Mouse (Mus musculus) gastrocnemius, postnatal 25 days (tissue): Measurements from ENCODE around the gene Rnf208. TPM values are rescaled to one million over a fixed set of nuclear protein-coding genes. Genes with fewer than 3 reads are reported as not detected.

Experiments
- DNase-seq: peaks from one replicate; pipeline ENCODE4 v3.0.0; 2022
- total RNA-seq, 2 experiments: library from RNA; stranded (reverse); gene quantifications; 1 replicate in 1 of 2; 2 replicates in 1 of 2; pipeline ENCODE4 v1.2.3; 2021

The Rnf208 gene
- total RNA-seq, 2 experiments from 2014 or later = 0.56 to 0.75 TPM

DNA sequence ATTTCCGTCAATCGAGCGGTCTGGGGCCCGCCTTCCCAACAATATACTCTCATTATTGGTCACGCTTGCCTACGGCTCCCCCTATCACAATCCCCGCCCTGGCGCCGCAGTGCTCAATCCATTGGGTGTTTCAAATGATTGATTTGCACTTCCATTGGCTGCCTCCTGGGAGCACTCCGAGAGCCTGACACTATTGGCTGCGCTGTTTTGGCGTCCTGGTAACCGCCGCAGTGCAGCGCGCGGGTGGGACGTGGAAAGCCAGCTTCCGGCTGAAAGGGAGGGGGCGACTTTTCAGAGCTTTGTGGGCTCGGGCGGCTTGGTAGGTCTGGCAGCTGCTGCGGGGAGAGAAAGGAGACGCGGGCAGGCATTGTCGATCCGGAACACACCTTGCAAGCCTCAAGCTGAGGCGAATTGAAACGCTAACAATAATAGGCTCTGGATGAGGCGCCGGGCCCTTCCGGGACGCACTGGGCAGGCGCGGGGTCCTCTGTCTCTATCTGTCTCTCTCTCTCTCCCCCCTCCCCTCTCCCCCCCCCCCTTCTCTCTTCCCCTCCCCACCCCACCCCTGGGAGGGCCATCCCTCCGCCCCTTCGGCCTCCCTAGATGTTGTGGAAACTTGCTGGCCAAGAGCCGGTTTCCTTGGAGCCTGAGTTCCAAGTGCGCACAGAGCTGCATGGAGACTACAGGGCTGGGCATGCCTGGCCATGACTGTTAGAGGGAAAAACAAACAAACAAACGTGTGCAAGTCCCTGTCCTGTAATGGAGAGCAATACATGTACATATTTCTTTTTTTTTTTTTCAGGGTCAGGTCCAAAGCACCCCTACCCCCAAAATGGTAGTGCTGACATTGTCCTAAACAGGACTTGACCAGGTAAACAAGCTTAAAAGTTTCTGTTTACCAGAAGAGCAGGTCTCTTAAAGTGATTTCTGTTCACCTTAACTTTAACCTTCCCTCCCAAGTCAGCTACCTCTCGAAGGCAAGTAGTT is 17.0 kb upstream of the Rnf208 start:
- peak; percentile 99 for DNase-seq

DNA sequence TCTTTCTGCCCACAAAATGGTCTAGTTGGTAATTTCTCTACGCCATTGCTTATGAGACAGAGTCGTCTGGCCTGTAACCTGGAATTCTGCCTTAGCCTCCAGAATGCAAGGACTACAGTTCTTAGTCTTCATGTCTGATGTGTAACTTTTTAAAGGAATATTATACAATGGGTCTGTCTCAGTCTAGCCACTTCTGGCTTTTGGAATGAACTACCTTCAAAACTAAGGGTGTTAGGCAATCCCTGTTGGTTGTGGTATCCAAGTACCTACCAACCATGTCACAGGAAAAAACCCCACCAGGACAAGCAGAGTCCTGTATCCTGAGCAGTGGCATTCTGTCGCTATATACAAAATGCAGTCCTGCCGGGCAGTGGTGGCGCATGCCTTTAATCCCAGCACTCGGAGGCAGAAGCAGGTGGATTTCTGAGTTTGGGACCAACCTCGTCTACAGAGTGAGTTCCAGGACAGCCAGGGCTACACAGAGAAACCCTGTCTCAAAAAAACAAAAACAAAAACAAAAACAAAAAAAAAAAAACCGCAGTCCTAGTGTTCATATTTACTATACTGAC is 16.2 kb upstream of the Rnf208 start:
- no peak for DNase-seq

DNA sequence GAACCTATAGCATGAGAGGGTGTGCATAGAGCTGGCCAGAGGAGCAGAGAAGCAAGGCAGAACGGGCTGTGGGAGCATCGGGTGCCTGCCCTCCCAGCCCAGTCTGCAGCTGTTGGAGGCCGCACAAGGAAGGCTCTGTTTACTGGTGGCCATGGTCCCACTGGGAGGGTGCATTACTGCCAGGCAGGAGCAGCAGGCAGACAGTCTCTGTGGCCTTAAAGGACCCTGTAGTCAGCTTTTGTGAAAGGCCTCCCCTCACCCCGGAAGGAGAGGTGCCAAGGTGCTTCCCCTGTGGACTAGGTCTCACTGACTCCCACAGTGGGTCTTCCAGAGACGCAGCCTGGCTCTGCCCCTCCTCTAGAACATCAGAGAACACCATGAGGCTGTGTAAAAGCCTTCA is 15.2 kb upstream of the Rnf208 start:
- DNase-seq = peak; percentile 71

DNA sequence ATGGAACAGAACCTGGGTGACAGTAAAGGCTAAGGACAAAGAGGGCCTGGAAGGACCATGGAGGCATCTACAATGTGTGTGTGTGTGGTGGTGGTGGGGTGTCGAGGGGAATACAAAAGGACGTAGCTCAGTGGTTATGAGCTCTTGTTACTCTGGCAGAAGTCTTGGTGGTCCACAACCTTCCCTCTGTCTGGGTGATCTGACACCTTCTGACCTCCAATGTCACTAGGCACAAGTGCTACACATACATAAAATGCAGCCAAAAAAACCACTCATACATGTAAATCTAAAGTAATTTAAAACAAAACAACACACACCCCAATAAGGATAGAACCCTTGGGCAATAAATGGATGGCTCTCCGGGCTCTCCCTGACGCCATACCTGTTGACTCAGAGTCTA is 14.6 kb upstream of the Rnf208 start:
- DNase-seq = no peak

DNA sequence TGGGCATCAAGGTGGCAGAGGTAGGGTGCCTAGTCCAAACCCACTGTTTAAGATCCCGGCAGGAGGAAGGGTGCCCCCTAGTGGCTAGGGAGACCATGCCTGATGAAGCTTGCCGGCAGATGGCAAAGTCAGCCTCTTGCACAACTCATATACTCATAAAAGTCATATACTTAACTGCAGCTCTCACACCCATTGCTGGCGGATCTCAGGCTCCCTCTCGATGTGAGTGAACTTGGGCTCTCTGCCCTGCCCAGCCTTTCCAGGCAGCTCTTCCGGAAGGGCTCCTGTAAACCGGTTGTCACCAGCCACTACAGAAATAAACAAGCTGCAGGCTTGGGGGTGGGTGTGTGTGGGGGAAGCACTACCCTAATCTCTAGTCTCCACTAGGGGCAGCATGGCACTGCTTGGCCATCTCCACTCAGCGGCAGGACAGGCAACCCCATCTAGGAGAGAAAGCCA is 13.6 kb upstream of the Rnf208 start:
- DNase-seq = peak; percentile 87

DNA sequence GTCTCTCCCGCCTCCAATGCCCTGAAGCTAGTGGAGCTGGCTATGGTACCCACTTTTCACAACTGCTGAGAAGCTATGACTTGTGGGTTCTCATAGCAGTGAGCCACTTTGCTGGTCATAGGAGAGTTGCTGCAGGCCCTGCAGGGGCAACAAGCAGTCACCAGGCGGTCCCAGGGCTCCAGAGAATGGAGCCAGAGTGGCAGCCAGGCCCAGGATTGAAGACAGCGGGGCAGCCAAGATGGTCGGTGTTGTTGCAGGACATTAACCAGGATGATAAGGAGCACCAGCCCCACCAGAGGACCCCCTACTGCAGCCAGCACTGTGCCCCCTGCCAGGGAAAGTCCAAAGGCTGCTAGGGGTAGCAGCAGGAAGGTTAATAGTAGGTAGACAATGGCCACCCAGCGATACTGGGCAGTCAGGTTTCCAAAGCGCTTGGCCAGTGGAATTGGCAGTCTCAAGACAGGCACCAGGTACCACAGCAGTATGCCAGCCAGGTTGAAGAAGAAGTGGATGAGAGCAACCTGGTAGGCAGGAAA is 13.0 kb upstream of the Rnf208 start:
- DNase-seq = no peak

DNA sequence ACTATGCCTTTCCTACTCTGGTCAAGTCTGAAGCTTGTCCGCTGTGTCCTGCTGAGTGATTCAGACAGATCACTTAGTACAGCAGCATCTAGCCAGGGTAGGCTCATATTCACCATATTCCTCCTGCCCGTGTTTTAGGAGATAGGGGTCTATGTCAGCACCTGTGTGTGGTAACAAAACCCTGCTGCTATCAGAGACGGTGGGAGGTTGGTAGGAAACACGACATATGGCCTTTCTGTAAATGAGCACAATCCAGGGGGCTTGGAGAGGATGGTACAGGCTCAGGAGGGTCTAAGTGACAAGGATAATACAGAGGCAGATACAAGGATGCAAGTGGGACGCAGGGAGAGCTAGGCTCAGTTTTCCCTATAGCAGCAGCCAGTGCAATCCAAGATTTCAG is 12.5 kb upstream of the Rnf208 start:
- DNase-seq = no peak

DNA sequence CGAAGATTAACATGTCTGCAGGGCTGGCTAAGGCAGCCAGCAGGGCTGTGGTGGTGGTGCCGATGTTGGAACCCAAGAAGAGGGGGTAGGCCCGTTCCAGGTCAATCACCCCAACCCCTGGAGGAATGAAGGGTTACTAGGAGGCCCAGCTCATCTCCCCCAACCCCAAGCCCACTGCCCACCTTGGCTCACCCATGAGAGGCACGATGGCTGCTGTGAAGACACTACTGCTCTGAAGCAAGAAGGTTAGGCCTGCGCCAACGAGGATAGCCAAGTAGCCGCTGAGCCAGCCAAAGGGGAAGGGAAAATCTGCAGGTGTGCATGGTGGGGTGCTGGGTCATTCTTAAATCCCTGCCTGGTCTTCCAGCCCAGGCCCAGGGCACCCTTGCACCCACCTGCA is 11.5 kb upstream of the Rnf208 start:
- no peak for DNase-seq

DNA sequence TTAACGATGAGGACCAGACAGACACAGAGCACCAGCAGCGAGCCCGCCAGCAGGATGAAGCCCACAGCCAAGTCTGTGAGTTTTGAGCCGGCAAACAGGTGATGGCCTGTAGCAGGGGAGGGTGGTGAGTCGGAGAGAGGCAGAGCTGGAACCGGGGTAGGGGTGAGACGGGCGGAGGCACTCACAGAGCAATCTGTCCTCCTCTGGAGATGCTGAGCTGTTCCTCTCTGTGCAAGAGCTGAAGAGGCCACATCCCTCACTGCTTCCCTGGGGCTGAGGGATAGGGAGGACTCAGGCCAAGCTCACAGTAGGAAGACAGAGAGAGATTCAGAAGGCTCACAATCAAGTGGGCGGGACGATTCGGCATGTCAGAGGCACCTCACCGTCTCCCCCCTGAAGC is 11.0 kb upstream of the Rnf208 start:
- DNase-seq = no peak

DNA sequence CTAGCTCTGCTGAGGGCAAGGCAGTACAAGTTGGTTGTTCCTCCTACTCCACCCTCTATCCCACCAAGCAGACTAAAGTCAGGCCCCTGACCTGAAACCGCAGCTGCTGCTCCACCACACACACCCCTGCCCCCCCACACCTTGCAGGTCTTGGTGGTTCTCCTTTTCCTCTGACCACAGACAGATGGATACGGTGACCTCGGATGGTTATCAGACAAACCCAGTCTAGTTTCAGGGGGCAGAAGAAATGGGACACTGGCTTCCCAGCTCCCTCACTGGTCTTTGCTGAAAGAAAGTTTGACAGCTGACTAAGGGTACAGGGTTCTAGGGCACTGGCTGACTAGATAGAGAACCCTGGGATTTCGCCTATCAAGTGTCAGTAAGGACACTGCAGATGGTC is 8.6 kb upstream of the Rnf208 start:
- DNase-seq = no peak

DNA sequence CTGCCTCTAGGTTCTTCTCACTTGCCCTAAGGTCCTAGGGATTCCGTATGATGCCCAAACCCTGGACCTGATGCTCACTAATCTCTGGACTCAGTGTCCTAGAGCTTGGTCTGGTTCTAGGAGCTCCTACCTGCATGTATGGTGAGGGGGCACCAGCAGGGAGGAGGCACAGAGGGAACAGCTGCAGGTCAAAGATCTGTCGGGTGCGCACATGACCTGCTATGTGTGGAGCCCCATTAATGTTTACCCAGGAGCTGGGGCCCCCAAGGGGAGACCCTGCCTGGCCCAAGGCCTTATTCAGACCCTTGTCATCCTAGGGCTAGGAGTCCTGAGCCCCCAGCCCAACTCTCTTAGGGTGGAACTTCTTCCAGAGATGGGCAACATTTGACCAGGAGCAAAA is 8.0 kb upstream of the Rnf208 start, which contains the start of gene Slc34a3:
Slc34a3 (minus strand) TSS at position 315 of the 400 bp plus-strand sequence.
- no peak for DNase-seq

DNA sequence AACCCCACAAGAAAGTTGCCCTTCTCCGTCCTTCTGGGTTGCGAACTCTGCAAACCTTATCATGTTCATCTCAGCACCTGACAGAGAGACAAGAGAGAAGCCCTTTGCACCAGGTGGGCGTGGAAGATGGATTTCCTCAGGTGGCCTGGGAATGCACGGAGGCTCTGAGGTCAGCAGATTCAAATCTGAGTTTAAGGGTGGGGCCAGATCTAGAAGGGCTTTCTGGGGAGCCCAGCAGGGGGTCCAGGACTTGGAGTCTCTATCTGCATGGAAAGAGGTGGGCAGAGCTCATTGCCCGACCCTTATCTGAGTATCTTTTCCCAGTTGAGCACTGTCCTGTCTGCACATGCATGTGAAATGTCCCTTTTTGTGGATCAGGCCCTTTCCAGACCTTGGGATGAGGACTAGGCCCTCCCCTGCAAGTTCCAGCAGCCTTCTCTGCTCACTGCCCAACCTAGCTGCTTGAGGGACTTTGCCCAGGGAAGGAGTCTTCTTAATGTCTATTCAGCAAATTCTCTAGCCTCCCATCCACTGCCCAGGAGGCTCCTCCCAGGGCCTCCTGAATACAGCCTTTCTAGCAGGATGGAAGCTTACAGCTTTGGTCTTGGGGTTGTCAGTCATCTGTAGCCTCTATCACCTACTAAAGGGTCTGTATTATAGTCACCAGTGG is 7.4 kb upstream of the Rnf208 start:
- DNase-seq = no peak

DNA sequence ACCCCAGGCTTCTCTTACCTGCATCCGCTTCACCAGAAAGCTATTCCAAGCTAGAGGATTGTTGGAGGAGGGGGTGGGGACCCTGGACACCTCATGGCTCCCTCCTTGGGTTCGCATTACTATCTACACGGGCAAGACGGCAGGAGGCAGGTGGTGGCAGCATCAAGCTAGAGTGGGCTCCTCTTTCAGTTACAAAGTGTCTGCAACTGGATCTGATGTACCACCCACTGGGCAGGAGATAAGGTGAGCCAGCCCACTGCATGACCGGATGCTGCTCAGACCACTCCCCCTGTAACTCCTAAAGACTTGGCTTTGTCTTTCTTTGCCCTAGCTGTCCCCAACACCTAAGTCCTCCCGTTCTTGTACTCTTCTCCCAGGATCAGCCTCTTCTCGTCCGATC is 5.4 kb upstream of the Rnf208 start, which contains the start of gene Rnf224:
Rnf224 (minus strand) TSS at position 174 of the 400 bp plus-strand sequence.
- no peak for DNase-seq

DNA sequence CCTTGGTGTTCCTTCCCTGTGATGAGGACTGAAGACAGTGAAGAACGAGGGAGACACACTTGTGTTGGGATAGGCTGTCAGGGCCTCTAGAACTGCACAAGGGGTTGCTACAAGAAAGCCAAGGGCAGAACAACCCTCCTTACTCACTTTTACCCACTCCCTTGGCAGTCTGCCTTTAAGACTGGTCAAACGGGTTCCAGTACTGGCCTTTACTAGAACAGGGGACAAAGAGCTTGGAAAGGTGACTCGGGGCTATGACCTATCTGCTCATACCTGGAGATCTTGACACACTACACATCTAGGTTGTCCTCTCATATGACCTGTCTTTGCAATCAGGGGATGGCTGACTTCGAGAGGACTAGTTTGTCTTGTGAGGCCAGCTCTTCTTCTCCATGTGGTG is 4.5 kb upstream of the Rnf208 start:
- no peak for DNase-seq

DNA sequence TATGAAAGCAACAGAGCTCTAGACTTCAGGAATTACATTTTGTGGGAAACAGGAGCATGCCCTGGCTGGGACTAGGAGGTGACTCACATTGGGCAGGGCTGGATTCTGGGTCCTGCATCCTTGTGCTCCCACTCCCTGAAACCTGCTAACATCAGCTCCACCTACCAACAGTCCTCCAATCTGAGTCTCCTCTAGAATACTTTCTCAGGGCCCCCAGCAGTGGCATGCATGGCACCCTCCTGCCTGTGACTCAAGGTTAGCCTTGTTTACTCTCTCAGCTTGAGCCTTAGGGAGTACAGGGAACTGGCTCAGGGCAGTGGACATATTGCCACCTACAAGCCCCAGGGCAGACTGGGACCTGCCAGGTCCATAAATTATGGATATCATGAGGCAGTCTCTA is 3.9 kb upstream of the Rnf208 start:
- no peak for DNase-seq

DNA sequence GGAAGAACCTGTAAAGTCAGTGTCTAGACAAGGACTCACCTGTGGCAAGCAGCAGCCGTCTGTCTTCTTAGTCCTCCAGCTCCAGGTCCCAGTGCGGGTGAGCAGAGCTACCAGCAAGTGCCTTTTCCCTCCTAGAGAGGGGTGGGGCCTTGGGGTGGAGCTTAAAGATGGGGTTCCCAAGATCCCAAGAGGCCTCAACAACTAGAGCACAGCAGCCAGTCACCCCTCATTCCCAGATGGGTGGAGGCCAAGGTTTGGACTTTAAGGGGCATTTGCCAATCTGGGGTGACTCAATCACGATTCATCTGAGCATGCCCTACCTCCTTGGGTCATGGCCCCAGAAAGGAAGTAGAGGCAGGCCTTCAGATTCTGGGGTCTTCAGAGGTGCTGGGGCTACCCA is 2.3 kb upstream of the Rnf208 start:
- DNase-seq = no peak

DNA sequence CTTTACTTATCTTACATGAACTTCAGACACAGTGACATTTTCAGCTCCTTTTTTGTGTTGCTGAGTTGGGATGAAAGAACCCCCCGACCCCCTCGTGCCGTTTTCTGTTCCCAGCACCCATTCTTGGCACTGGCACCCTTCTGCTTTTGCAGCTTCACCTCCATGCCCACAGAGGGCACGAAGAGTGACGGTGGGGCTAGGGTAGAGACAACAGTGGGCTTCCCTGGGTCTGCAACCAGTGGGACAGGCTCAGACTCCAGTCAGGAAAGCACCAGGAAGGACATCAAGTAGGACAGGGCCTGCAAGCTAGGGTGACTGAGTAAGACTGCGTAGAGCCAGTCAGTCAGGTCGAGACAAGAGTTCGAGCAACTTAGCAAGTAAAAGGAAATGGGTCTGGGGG is 1.7 kb upstream of the Rnf208 start:
- no peak for DNase-seq

DNA sequence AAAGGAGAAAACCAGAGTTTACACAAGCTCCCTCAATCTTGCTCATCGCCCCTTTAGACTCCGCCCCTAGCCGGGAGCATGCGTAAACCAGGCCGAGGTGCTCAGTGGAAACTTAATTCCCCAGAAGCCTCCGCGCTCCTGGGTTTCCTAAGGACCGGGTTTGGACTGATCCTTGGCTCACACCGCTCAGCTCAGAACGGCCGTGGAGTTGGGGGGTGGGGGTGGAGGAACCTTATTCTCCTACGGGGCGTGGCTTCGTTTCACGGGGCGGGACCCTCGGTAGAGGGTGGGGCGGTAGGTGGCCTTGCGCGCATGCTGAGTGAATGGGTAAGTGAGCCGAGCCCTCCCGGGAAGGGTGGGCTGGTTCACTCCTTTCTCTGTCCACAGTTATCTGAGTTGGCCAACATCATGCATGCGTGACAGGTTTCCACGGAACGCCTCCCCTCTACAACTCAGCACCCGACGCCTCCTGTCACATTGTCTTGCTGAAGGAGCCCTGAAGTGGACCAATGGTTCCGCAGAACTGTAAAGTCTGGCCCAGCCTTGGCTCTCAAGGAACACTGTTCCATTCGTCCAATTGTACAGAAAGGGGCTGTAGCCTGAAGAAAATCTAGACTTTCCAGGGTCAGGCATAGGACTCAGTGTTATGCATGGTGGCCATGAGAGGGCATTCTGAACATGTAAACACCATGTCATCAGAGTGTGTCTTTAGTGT is 1.2 kb upstream of the Rnf208 start:
- peak; percentile 66 for DNase-seq

DNA sequence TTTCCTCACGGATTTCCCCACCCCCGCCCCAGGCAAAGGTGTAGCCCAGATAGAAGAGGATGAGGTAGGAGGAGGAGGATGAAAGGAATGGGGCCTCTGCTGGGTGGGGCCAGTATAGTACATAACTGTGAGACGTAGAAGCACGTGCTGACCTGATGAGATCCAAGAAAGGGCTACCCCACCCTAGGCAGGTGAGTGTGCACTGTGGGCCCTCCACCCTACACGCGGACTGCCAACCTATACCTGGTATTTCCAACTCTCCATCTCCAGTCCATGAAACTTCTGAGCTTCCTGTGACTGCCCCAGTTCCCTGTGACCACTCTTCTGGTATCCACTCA is 648 bp upstream of the Rnf208 start:
- no peak for DNase-seq

DNA sequence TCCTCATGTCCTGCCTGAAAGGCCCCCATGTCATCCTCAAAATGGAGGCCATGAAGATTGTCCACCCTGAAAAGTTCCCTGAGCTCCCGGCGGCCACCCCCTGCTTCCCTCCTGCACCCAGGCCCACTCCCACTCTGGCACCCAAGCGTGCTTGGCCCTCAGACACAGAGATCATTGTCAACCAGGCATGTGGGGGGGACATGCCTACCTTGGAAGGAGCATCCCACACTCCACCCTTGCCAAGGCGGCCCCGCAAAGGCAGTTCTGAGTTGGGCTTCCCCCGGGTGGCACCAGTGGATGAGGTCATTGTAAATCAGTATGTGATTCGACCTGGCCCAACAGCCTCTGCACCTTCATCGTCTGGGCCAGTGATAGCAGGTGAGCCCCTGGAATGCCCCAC is 1.3 kb downstream of the Rnf208 start:
- no peak for DNase-seq

DNA sequence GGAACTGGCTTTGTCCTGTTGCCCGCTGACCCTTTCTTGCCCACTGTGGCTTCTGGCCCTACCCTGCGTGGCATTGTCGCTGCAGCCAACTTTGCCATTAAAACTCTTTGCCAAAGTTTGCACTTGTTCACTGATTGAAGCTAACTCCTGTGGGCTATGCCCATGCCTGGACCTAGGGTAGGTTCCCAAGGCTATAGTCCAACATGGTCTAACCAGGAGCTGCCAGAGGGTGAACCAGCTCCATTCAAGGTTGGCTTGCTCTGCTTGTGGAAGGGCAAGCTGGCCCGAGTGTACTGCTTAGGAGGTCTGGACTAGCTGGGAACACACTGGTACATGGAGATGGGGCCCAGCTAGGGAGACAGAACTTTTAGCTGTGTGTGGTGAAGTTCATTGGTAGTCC is 2.1 kb downstream of the Rnf208 start:
- DNase-seq = no peak
